In genomic region chr13:108598673-108599072, GRCm38 (mm10) we compare ENCODE assay signal across 13 mouse cellular contexts.
"Had no signal": no experiment of that assay in that cellular context is flagged by ENCODE, and none has a peak within 500 bp of the region (broad histone marks: within the 10 kb centered on the region; RNA-seq: fewer than 3 reads in every experiment).

No protein-coding gene starts in this region.

- H3K27ac ChIP-seq: midbrain, embryonic 10.5 days; midbrain, embryonic 12.5 days; neural tube, embryonic 13.5 days; neural tube, embryonic 15.5 days had no signal

- DNase-seq: right cerebral cortex, adult 18-20 months; right cerebral cortex, postnatal 25 days; spleen, adult 18-20 months; thymus, adult 18-20 months; thymus, postnatal 14 days; thymus, postnatal 36 days had no signal

- H3K9me3 ChIP-seq: midbrain, embryonic 10.5 days; midbrain, embryonic 12.5 days; neural tube, embryonic 13.5 days; neural tube, embryonic 15.5 days had no signal

- H3K36me3 ChIP-seq: midbrain, embryonic 10.5 days; midbrain, embryonic 12.5 days; neural tube, embryonic 13.5 days; neural tube, embryonic 15.5 days had no signal

- H3K9ac ChIP-seq: lung, embryonic 14.5 days; midbrain, embryonic 12.5 days; neural tube, embryonic 13.5 days; neural tube, embryonic 15.5 days had no signal

- H3K4me1 ChIP-seq: midbrain, embryonic 10.5 days; midbrain, embryonic 12.5 days; neural tube, embryonic 13.5 days; neural tube, embryonic 15.5 days had no signal

- H3K27me3 ChIP-seq: midbrain, embryonic 12.5 days; neural tube, embryonic 13.5 days; neural tube, embryonic 15.5 days had no signal

- H3K4me2 ChIP-seq: lung, embryonic 14.5 days; midbrain, embryonic 12.5 days; neural tube, embryonic 13.5 days; neural tube, embryonic 15.5 days had no signal

- H3K4me3 ChIP-seq: midbrain, embryonic 10.5 days; midbrain, embryonic 12.5 days; myocyte; neural tube, embryonic 13.5 days; neural tube, embryonic 15.5 days had no signal

- ATAC-seq: midbrain, embryonic 16.5 days had no signal
